Mouse (Mus musculus): ENCODE results near the gene Rftn1. TPM values are rescaled to one million over a fixed set of nuclear protein-coding genes. Genes with fewer than 3 reads are reported as not detected.

Gene Rftn1
- polyA plus RNA-seq, 1 experiment = 24.7 TPM

DNA sequence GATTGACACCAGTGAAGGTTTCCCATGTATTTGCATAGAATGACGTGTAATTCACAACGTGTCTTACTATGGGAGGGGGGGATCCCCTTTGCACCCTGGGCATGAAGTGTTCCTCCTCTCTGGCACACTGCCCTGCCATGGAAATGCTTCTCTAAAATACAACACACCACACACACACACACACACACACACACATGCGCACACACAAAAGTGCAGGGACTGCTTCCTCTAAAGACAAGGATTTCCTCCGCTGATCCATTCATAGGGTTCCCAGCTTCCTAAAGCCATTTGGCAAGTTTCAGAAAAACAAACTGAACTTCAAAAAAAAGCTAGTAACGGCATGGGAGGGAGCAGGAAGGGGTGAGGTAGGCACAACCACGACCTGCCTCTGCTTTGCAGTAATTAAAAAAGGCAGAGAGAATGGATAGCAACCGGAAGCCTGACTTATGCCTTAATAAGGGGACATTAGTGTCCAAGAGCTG, 20.5 kb downstream of the Rftn1 start:
- Histone ChIP-seq H3K4me1 (ENCODE audit: control insufficient read depth, insufficient read depth, insufficient read length, low read length) (no peaks in the 10 kb centered on the region), H3K27me3 (ENCODE audit: control insufficient read depth, insufficient read depth, low read length) (no peaks in the 10 kb centered on the region), H3K36me3 (ENCODE audit: control insufficient read depth, insufficient read depth, low read length) (no peaks in the 10 kb centered on the region), H3K27ac (ENCODE audit: insufficient read depth, low read depth, low read length) (no peak overlapping the region; the same call in 1 of the 2 replicates), H3K4me3 (ENCODE audit: low read depth, low read length) (no peak overlapping the region)
- TF ChIP-seq POLR2A (IDR thresholded peaks at IDR 0.05; ENCODE audit: low read depth, low read length) = no peak
- TF ChIP-seq CTCF (IDR thresholded peaks at IDR 0.05; ENCODE audit: extremely low read depth, insufficient read length, insufficient replicate concordance, low read depth, low read length) = no peak
- 52% methylated on average over 7 of the region's 7 CpGs for WGBS

DNA sequence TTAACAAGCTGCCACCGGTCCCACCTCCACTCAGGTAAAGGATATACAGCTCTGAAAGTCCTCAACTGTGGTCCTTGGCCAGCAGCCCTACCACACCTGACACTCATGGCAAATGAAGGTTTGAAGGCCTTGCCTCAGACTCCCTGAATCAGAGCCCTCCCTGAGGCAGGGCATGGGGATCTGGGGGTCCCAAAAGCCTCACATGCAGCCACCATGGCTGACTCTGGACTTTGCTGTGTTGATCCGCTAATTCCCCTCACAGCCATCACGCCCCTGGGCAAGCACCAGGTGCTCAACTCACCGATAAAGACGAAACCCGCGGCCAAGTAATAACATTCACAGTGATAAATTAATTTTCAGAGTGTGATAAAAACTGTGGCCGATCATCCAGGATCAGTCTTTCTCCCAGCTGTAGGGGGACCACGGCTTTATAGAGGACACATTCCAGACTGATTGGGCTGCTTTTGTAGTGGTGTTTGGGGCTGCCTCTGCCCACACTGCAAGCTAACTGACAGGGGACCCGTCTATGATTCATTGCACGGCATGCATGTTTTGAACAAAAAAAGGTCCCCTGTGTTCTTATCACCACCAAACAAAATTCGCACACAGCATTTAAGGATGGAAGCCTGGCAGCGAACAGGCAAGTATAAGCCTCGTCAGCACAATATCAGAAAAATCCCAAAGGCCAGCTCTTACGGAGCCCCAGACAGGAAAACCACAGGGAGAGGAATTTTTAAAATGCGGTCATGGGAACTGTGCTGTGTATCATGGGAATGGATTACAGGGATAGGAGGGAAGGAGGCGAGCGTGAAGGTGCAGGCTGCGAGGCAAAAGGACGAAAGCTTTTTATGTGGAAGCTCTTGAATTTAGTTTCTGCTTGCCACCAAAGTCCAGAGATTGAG, 29.3 kb downstream of the Rftn1 start:
- no peak overlapping the region for H3K27ac ChIP-seq (ENCODE audit: insufficient read depth, low read depth, low read length)
- H3K4me1 ChIP-seq (ENCODE audit: control insufficient read depth, insufficient read depth, insufficient read length, low read length) = peaks cover 5% of the 10 kb centered on the region; the same call in 1 of the 2 replicates
- no peak for TF ChIP-seq POLR2A (IDR thresholded peaks at IDR 0.05; ENCODE audit: low read depth, low read length)
- TF ChIP-seq CTCF (IDR thresholded peaks at IDR 0.05; ENCODE audit: extremely low read depth, insufficient read length, insufficient replicate concordance, low read depth, low read length) = no peak
- WGBS = 86% methylated on average over 20 of the region's 20 CpGs
- H3K27me3 ChIP-seq (ENCODE audit: control insufficient read depth, insufficient read depth, low read length) = no peaks in the 10 kb centered on the region
- no peak overlapping the region for H3K4me3 ChIP-seq (ENCODE audit: low read depth, low read length)
- H3K36me3 ChIP-seq (ENCODE audit: control insufficient read depth, insufficient read depth, low read length) = no peaks in the 10 kb centered on the region

DNA sequence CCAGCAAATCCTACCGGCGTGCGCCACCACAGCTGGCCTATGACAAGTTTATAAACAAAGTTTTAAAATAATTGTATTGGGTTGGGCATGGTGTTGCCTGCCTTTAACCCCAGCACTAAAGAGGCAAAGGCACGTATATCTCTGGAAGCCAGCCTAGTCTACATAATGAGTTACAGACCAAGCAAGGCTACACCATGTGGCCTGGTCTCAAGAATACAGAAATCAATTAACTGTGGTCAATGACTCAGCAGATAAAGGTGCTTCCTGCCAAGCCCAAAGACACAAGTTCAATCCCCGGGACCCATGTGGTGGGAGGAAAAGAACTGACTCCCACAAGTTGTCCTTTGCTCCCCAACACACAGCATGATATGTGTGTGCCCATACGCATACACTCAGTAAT, 30.1 kb downstream of the Rftn1 start:
- 77% methylated on average over 6 of the region's 6 CpGs for WGBS
- H3K36me3 ChIP-seq (ENCODE audit: control insufficient read depth, insufficient read depth, low read length) = no peaks in the 10 kb centered on the region
- TF ChIP-seq CTCF (IDR thresholded peaks at IDR 0.05; ENCODE audit: extremely low read depth, insufficient read length, insufficient replicate concordance, low read depth, low read length) (no peak), POLR2A (IDR thresholded peaks at IDR 0.05; ENCODE audit: low read depth, low read length) (no peak)
- H3K4me3 ChIP-seq (ENCODE audit: low read depth, low read length) = no peak overlapping the region
- no peaks in the 10 kb centered on the region for H3K27me3 ChIP-seq (ENCODE audit: control insufficient read depth, insufficient read depth, low read length)
- no peak overlapping the region for H3K27ac ChIP-seq (ENCODE audit: insufficient read depth, low read depth, low read length)
- peaks cover 5% of the 10 kb centered on the region; the same call in 1 of the 2 replicates for H3K4me1 ChIP-seq (ENCODE audit: control insufficient read depth, insufficient read depth, insufficient read length, low read length)

DNA sequence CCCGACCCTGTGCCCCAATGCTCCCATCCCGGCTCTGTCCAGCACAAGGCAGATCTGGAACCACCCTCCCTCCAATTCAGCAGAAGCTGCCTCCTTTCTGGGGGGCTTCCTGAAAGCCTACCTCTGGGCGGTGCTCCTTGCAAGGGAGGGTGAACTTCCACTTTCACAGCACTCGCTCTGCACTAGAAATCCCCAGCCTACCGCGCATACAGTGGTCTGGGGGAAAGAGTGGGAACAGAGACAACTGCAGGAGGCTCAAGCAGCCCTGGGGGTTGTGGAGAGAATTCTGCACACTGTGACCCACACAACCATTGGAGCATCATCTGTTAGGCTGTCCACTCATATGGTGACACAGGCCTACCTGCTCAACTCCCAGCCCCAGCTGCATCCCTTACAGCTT, 30.7 kb downstream of the Rftn1 start:
- Histone ChIP-seq H3K27ac (ENCODE audit: insufficient read depth, low read depth, low read length) (peak overlapping the region; percentile 18; the same call in 1 of the 2 replicates), H3K4me3 (ENCODE audit: low read depth, low read length) (no peak overlapping the region), H3K27me3 (ENCODE audit: control insufficient read depth, insufficient read depth, low read length) (no peaks in the 10 kb centered on the region), H3K4me1 (ENCODE audit: control insufficient read depth, insufficient read depth, insufficient read length, low read length) (peaks cover 5% of the 10 kb centered on the region; the same call in 1 of the 2 replicates), H3K36me3 (ENCODE audit: control insufficient read depth, insufficient read depth, low read length) (no peaks in the 10 kb centered on the region)
- TF ChIP-seq POLR2A (IDR thresholded peaks at IDR 0.05; ENCODE audit: low read depth, low read length) (no peak), CTCF (IDR thresholded peaks at IDR 0.05; ENCODE audit: extremely low read depth, insufficient read length, insufficient replicate concordance, low read depth, low read length) (no peak)
- 86% methylated on average over 6 of the region's 6 CpGs for WGBS

DNA sequence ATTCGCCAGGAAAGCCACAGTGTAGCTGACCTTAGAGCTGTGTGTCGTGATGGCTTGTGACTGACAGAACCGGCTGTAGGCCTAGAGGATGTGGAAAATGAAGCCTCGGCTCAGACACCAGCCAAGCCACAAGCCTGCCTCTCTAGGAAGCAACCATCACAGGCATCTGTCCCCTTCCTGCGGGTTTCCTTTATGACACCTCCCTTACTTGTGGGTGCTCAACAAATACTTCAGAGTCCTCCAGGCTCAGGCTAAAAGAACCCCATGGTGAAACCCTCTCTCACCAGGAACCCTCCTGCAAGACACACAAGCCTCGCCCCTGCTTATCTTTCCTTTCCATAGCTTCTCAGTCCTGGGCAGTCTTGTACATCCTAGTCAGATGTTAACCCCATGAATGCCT, 31.9 kb downstream of the Rftn1 start:
- TF ChIP-seq CTCF (IDR thresholded peaks at IDR 0.05; ENCODE audit: extremely low read depth, insufficient read length, insufficient replicate concordance, low read depth, low read length) (no peak), POLR2A (IDR thresholded peaks at IDR 0.05; ENCODE audit: low read depth, low read length) (no peak)
- H3K27ac ChIP-seq (ENCODE audit: insufficient read depth, low read depth, low read length) = peak overlapping the region; percentile 77
- H3K27me3 ChIP-seq (ENCODE audit: control insufficient read depth, insufficient read depth, low read length) = no peaks in the 10 kb centered on the region
- H3K36me3 ChIP-seq (ENCODE audit: control insufficient read depth, insufficient read depth, low read length) = no peaks in the 10 kb centered on the region
- no peak overlapping the region for H3K4me3 ChIP-seq (ENCODE audit: low read depth, low read length)
- WGBS = 60% methylated on average over 6 of the region's 6 CpGs
- H3K4me1 ChIP-seq (ENCODE audit: control insufficient read depth, insufficient read depth, insufficient read length, low read length) = peaks cover 5% of the 10 kb centered on the region; the same call in 1 of the 2 replicates

DNA sequence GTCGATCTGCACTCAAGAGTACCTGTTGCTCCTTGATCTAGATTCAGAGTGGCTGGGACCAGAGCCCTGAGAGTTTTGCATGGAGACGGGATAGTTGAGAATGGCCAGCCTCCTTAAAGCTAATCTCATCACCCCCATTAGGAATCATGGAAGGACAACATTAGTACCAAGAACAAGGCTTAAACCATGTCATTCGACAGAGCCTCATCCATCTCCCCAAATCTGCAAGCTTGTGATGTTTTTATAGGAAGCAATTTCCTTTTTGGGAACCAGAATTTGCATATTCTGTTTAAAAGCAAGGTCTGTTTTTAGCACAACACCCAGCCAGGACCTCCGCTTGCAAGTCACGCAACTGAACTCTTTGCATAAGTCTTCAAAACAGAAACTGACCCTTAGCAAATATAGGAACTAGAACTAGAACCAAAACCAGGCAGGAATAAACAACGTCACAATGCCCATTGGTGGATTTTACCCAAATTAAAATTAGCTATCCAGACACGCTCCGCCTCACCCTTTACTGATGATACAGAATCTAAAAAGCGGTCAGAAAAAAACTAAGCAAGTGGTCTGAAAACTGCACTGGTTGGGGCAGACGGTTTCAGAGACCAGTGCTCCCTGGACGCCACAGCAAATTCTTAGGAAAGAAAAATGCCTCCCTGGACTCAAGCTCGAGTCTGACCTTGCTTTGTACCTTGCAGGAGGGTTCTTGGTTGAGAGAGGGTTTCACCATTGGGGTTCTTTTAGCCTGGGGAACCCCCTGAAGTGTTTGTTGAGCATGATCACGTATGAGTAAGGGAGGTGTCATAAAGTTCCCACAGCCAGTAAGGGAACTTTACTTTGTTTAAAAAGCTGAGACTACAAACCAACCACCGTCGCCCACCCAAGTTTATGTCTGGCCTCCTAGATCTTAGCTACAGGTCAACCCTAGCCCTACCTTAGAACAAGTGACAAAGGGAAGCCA, 33.0 kb downstream of the Rftn1 start:
- no peaks in the 10 kb centered on the region for H3K36me3 ChIP-seq (ENCODE audit: control insufficient read depth, insufficient read depth, low read length)
- WGBS = 79% methylated on average over 15 of the region's 15 CpGs

More for the DNA sequence above, 33.0 kb downstream of the Rftn1 start:
- no peak overlapping the region for H3K4me3 ChIP-seq (ENCODE audit: low read depth, low read length)
- no peaks in the 10 kb centered on the region for H3K27me3 ChIP-seq (ENCODE audit: control insufficient read depth, insufficient read depth, low read length)
- H3K27ac ChIP-seq (ENCODE audit: insufficient read depth, low read depth, low read length) = peak overlapping the region; percentile 77
- peaks cover 5% of the 10 kb centered on the region; the same call in 1 of the 2 replicates for H3K4me1 ChIP-seq (ENCODE audit: control insufficient read depth, insufficient read depth, insufficient read length, low read length)
- no peak for TF ChIP-seq CTCF (IDR thresholded peaks at IDR 0.05; ENCODE audit: extremely low read depth, insufficient read length, insufficient replicate concordance, low read depth, low read length)
- TF ChIP-seq POLR2A (IDR thresholded peaks at IDR 0.05; ENCODE audit: low read depth, low read length) = no peak
